Mouse (Mus musculus): Measurements from ENCODE around the gene Vegfb. TPM values are rescaled to one million over a fixed set of nuclear protein-coding genes. Genes with fewer than 3 reads are reported as not detected.

The Vegfb gene
- polyA plus RNA-seq, 1 experiment from 2014 or later, result 26.7 TPM

DNA sequence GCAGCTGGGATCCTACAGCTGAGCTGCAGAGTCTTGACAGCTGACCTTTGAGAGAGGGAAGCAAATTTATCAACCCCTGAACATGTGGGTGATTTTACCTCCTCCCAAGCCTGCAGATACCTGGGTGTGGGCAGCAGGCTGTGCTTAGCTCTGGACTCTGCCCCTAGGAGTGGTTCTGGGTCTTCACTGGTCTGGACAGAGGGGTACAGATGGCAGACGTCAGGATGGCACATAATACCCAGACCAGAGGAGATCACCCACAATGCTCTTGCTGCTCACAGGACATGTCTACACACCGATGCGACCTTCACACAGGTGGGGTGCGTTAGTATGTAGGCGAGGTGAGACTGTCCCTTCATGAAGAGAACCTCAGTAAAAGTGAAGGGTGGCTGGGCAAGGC lies 37.9 kb downstream of the Vegfb start:
- Histone ChIP-seq H3K27ac (replicated peaks; ENCODE audit: low read depth, low read length) (no peak overlapping the region), H3K4me2 (ENCODE audit: low read depth, low read length) (no peak overlapping the region), H3K9ac (replicated peaks; ENCODE audit: low read length) (no peak overlapping the region), H3K36me3 (replicated peaks; ENCODE audit: control insufficient read depth, insufficient read depth, low read depth, low read length) (no peaks in the 10 kb centered on the region), H3K4me1 (ENCODE audit: control insufficient read depth, insufficient read depth, low read length) (peaks cover 6% of the 10 kb centered on the region), H3K4me3 (ENCODE audit: low read depth, low read length) (no peak overlapping the region), H3K27me3 (ENCODE audit: control insufficient read depth, insufficient read depth, low read length) (no peaks in the 10 kb centered on the region), H3K9me3 (replicated peaks; ENCODE audit: control insufficient read depth, low read length) (no peaks in the 10 kb centered on the region)
- ATAC-seq (replicated peaks; ENCODE audit: insufficient number of reproducible peaks, low FRiP score, low TSS enrichment, low read depth) (no peak), DNase-seq (ENCODE audit: low spot score) (no peak)
- WGBS, result 90% methylated on average over 5 of the region's 5 CpGs

GRCm38 (mm10) chr19:6948186-6948585 lies 39.3 kb downstream of the Vegfb start:
- ATAC-seq (replicated peaks; ENCODE audit: insufficient number of reproducible peaks, low FRiP score, low TSS enrichment, low read depth) (no peak), DNase-seq (ENCODE audit: low spot score) (no peak)
- H3K4me1 ChIP-seq (ENCODE audit: control insufficient read depth, insufficient read depth, low read length), result peaks cover 6% of the 10 kb centered on the region
- WGBS, result 83% methylated on average over 4 of the region's 4 CpGs
- no peaks in the 10 kb centered on the region for H3K9me3 ChIP-seq (replicated peaks; ENCODE audit: control insufficient read depth, low read length)
- H3K4me2 ChIP-seq (ENCODE audit: low read depth, low read length), result no peak overlapping the region
- no peak overlapping the region for H3K9ac ChIP-seq (replicated peaks; ENCODE audit: low read length)
- no peaks in the 10 kb centered on the region for H3K27me3 ChIP-seq (ENCODE audit: control insufficient read depth, insufficient read depth, low read length)
- H3K36me3 ChIP-seq (replicated peaks; ENCODE audit: control insufficient read depth, insufficient read depth, low read depth, low read length), result no peaks in the 10 kb centered on the region
- no peak overlapping the region for H3K4me3 ChIP-seq (ENCODE audit: low read depth, low read length)
- H3K27ac ChIP-seq (replicated peaks; ENCODE audit: low read depth, low read length), result no peak overlapping the region

DNA sequence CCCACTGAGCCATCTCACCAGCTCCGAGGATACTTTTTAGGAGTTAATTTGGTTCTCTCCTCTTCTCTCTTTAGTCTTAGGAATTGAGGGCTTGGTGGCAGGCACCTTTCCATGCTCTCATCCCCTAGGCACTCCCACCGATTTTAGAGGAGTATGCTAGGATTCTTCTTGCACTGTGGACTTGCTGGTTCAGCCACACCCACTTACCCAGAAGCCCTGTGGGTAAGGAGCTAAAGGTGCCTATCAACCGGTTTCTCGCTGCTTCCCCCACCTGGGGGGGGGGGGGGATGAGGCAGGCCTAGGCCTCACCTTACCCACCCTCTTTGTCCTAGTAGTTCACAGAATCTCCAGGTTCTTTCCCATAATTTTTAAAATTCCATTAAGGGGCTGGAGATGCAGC lies 39.7 kb downstream of the Vegfb start:
- no peak for ATAC-seq (replicated peaks; ENCODE audit: insufficient number of reproducible peaks, low FRiP score, low TSS enrichment, low read depth)
- no peaks in the 10 kb centered on the region for H3K9me3 ChIP-seq (replicated peaks; ENCODE audit: control insufficient read depth, low read length)
- no peaks in the 10 kb centered on the region for H3K27me3 ChIP-seq (ENCODE audit: control insufficient read depth, insufficient read depth, low read length)
- H3K4me2 ChIP-seq (ENCODE audit: low read depth, low read length), result no peak overlapping the region
- H3K36me3 ChIP-seq (replicated peaks; ENCODE audit: control insufficient read depth, insufficient read depth, low read depth, low read length), result no peaks in the 10 kb centered on the region
- no peak for DNase-seq (ENCODE audit: low spot score)
- H3K4me1 ChIP-seq (ENCODE audit: control insufficient read depth, insufficient read depth, low read length), result peaks cover 5% of the 10 kb centered on the region
- H3K9ac ChIP-seq (replicated peaks; ENCODE audit: low read length), result no peak overlapping the region
- WGBS, result 43% methylated on average over 4 of the region's 4 CpGs
- H3K27ac ChIP-seq (replicated peaks; ENCODE audit: low read depth, low read length), result no peak overlapping the region
- no peak overlapping the region for H3K4me3 ChIP-seq (ENCODE audit: low read depth, low read length)

DNA sequence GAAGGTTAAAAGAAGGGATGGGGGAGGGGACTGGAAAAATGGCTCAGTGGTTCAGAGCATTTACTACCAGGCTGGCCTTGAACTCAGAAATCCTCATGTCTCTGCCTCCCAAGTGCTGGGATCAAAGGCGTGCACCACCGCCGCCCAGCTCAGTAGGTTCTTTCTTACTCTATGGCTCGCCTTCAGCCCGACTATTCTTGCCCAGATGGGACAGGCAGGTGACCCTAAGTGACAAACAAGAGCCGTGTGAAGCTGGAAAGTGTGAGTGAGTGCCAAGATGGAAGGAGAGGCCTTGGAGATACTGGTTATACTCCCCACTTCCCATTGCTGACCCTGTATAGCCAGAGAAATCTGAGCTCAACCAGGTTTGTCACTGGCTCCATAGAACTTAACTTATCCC lies 43.7 kb downstream of the Vegfb start:
- no peak for DNase-seq (ENCODE audit: low spot score)
- Histone ChIP-seq H3K36me3 (replicated peaks; ENCODE audit: control insufficient read depth, insufficient read depth, low read depth, low read length) (no peaks in the 10 kb centered on the region), H3K4me3 (ENCODE audit: low read depth, low read length) (no peak overlapping the region), H3K4me2 (ENCODE audit: low read depth, low read length) (no peak overlapping the region), H3K27me3 (ENCODE audit: control insufficient read depth, insufficient read depth, low read length) (no peaks in the 10 kb centered on the region), H3K9ac (replicated peaks; ENCODE audit: low read length) (no peak overlapping the region), H3K4me1 (ENCODE audit: control insufficient read depth, insufficient read depth, low read length) (no peaks in the 10 kb centered on the region), H3K27ac (replicated peaks; ENCODE audit: low read depth, low read length) (no peak overlapping the region), H3K9me3 (replicated peaks; ENCODE audit: control insufficient read depth, low read length) (no peaks in the 10 kb centered on the region)
- no peak for ATAC-seq (replicated peaks; ENCODE audit: insufficient number of reproducible peaks, low FRiP score, low TSS enrichment, low read depth)
- WGBS, result 88% methylated on average over 6 of the region's 6 CpGs

GRCm38 (mm10) chr19:6942764-6943163 lies 44.7 kb downstream of the Vegfb start:
- H3K4me1 ChIP-seq (ENCODE audit: control insufficient read depth, insufficient read depth, low read length), result no peaks in the 10 kb centered on the region

GRCm38 (mm10) chr19:6942249-6942691 lies 45.2 kb downstream of the Vegfb start, which contains the start of gene Gpr137:
Gene Gpr137, minus strand, starts transcription at chr19:6942480.
- H3K4me1 ChIP-seq (ENCODE audit: control insufficient read depth, insufficient read depth, low read length), result no peaks in the 10 kb centered on the region
- DNase-seq (ENCODE audit: low spot score) (peak; percentile 91), ATAC-seq (replicated peaks; ENCODE audit: insufficient number of reproducible peaks, low FRiP score, low TSS enrichment, low read depth) (peak; percentile 76)
- H3K27ac ChIP-seq (replicated peaks; ENCODE audit: low read depth, low read length), result peak within 1 kb of the TSS; percentile 91
- peak within 1 kb of the TSS; percentile 98 for H3K4me2 ChIP-seq (ENCODE audit: low read depth, low read length)
- peak within 1 kb of the TSS; percentile 80 for H3K4me3 ChIP-seq (ENCODE audit: low read depth, low read length)
- H3K9me3 ChIP-seq (replicated peaks; ENCODE audit: control insufficient read depth, low read length), result no peaks in the 10 kb centered on the region
- no peaks in the 10 kb centered on the region for H3K36me3 ChIP-seq (replicated peaks; ENCODE audit: control insufficient read depth, insufficient read depth, low read depth, low read length)
- no peaks in the 10 kb centered on the region for H3K27me3 ChIP-seq (ENCODE audit: control insufficient read depth, insufficient read depth, low read length)
- H3K9ac ChIP-seq (replicated peaks; ENCODE audit: low read length), result peak within 1 kb of the TSS; percentile 93
- WGBS, result under 1% methylated on average over 27 of the region's 27 CpGs

More at GRCm38 (mm10) chr19:6942764-6943163, 44.7 kb downstream of the Vegfb start:
- H3K27ac ChIP-seq (replicated peaks; ENCODE audit: low read depth, low read length), result peak overlapping the region; percentile 91; the same call in 1 of the 2 replicates
- no peaks in the 10 kb centered on the region for H3K36me3 ChIP-seq (replicated peaks; ENCODE audit: control insufficient read depth, insufficient read depth, low read depth, low read length)
- 22% methylated on average over 5 of the region's 5 CpGs for WGBS
- peak overlapping the region; percentile 80 for H3K4me3 ChIP-seq (ENCODE audit: low read depth, low read length)
- peak overlapping the region; percentile 98 for H3K4me2 ChIP-seq (ENCODE audit: low read depth, low read length)
- ATAC-seq (replicated peaks; ENCODE audit: insufficient number of reproducible peaks, low FRiP score, low TSS enrichment, low read depth) (no peak), DNase-seq (ENCODE audit: low spot score) (no peak)
- no peaks in the 10 kb centered on the region for H3K27me3 ChIP-seq (ENCODE audit: control insufficient read depth, insufficient read depth, low read length)
- H3K9me3 ChIP-seq (replicated peaks; ENCODE audit: control insufficient read depth, low read length), result no peaks in the 10 kb centered on the region
- peak overlapping the region; percentile 93 for H3K9ac ChIP-seq (replicated peaks; ENCODE audit: low read length)

- H3K4me1 ChIP-seq (ENCODE audit: control insufficient read depth, insufficient read depth, low read length), result no peaks in the 10 kb centered on the region
- H3K9ac ChIP-seq (replicated peaks; ENCODE audit: low read length), result peak within 1 kb of the TSS; percentile 93
- DNase-seq (ENCODE audit: low spot score), result peak; percentile 95
- H3K9me3 ChIP-seq (replicated peaks; ENCODE audit: control insufficient read depth, low read length), result no peaks in the 10 kb centered on the region
- peak within 1 kb of the TSS; percentile 80 for H3K4me3 ChIP-seq (ENCODE audit: low read depth, low read length)
- ATAC-seq (replicated peaks; ENCODE audit: insufficient number of reproducible peaks, low FRiP score, low TSS enrichment, low read depth), result peak; percentile 71
- peak within 1 kb of the TSS; percentile 98 for H3K4me2 ChIP-seq (ENCODE audit: low read depth, low read length)
- no peaks in the 10 kb centered on the region for H3K27me3 ChIP-seq (ENCODE audit: control insufficient read depth, insufficient read depth, low read length)
- under 1% methylated on average over 81 of the region's 83 CpGs for WGBS
- H3K36me3 ChIP-seq (replicated peaks; ENCODE audit: control insufficient read depth, insufficient read depth, low read depth, low read length), result no peaks in the 10 kb centered on the region
- H3K27ac ChIP-seq (replicated peaks; ENCODE audit: low read depth, low read length), result peak within 1 kb of the TSS; percentile 91
These were observed 45.8 kb downstream of the Vegfb start, which contains the start of gene Bad for GRCm38 (mm10) chr19:6941372-6942248. Gene Bad, plus strand, starts transcription at chr19:6941861.

Data from embryonic facial prominence, embryonic 11.5 days (tissue).